Comparison of ENCODE assay signal across 18 mouse cellular contexts in the genomic region with DNA sequence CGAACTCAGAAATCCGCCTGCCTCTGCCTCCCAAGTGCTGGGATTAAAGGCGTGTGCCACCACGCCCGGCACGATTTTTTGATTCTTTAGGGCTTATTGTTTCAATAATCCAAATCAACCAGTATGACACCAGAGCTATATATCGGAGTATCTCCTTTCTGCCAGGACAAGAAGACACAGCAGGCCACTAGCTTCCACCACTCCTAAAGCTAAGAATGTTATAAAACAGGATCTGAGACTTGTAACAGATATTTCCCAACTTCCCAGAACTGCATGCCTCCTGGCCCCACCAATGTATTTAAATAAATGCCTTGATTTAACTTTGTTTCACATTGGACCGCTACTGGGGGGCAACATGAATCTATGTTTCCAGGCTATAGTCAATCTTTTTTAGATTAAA. TPM values are rescaled to one million over a fixed set of nuclear protein-coding genes. Genes with fewer than 3 reads are reported as not detected.
"Had no signal": no experiment of that assay in that cellular context is flagged by ENCODE, and none has a peak within 500 bp of the region (broad histone marks: within the 10 kb centered on the region; RNA-seq: fewer than 3 reads in every experiment).

No protein-coding gene starts in this region.

- H3K27ac ChIP-seq: midbrain, embryonic 13.5 days; midbrain, embryonic 15.5 days; neural tube, embryonic 12.5 days; stomach, embryonic 15.5 days; stomach, postnatal 0 days had no signal

- ATAC-seq: midbrain, embryonic 13.5 days; midbrain, embryonic 15.5 days had no signal

- H3K36me3 ChIP-seq: midbrain, embryonic 13.5 days; midbrain, embryonic 15.5 days; neural tube, embryonic 12.5 days; stomach, embryonic 15.5 days had no signal

- H3K27me3 ChIP-seq: megakaryocyte, embryonic 14.5 days; midbrain, embryonic 13.5 days; midbrain, embryonic 15.5 days; neural tube, embryonic 12.5 days; stomach, embryonic 15.5 days had no signal

- DNase-seq: lung, adult 18-20 months; lung, embryonic 14.5 days; lung, postnatal 10 days; lung, postnatal 4 days; right cerebral cortex, postnatal 14 days; thymus, adult 2 months; thymus, postnatal 25 days; thymus, postnatal 4 days had no signal

- H3K9me3 ChIP-seq: megakaryocyte, embryonic 14.5 days; midbrain, embryonic 13.5 days; midbrain, embryonic 15.5 days; neural tube, embryonic 12.5 days; stomach, embryonic 15.5 days had no signal

- H3K4me1 ChIP-seq: midbrain, embryonic 13.5 days; midbrain, embryonic 15.5 days; neural tube, embryonic 12.5 days; stomach, embryonic 15.5 days had no signal

- H3K4me3 ChIP-seq: megakaryocyte, embryonic 14.5 days; midbrain, embryonic 13.5 days; midbrain, embryonic 15.5 days; neural tube, embryonic 12.5 days; stomach, embryonic 15.5 days had no signal

- H3K9ac ChIP-seq: lung, embryonic 14.5 days; midbrain, embryonic 13.5 days; midbrain, embryonic 15.5 days; neural tube, embryonic 12.5 days; stomach, embryonic 15.5 days had no signal

RNA-seq across cellular contexts. Expression of a gene that starts 16.9 kb away (rescaled TPM):
- total RNA-seq: midbrain, postnatal 0 days; monocyte, adult 5-6 weeks; neutrophil, adult 5-6 weeks had no signal
- polyA plus RNA-seq: midbrain, postnatal 0 days; urinary bladder, adult 2 months had no signal
